Mouse (Mus musculus): ENCODE data around the gene Vps36.

DNA sequence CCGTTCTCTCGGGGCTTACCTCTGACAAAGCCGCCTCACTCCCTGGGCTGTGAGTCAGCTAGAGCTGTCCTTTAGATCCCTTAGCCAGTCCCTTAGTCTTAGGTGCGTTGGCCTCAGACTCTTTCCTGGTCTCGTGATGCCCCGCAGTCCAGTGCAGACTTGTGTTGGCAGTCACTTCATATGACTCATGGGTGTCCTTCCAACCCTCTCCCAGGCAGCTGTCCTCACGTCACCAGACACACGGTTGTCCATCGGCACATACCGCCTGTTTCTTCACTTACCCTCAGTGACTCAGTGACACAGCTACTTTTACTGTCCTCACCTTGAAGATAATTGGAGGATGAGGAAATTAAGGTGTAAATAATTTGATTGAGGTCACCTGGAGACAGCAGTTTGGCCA, 22.2 kb downstream of the Vps36 start:
- no peak for TF ChIP-seq CTCF (conservative IDR thresholded peaks at IDR 0.05; ENCODE audit: low read length)
- no peak for TF ChIP-seq POU5F1 (IDR thresholded peaks at IDR 0.05; ENCODE audit: borderline replicate concordance, low read length)
- no peak for TF ChIP-seq NANOG (IDR thresholded peaks at IDR 0.05; ENCODE audit: borderline replicate concordance, low read length)
